In genomic region chr6:39556900-39557659, GRCm38 (mm10) we compare ENCODE assay signal across 7 mouse cellular contexts. TPM values are rescaled to one million over a fixed set of nuclear protein-coding genes. Genes with fewer than 3 reads are reported as not detected.
DNase-seq lines count a peak whose midpoint lies in the region; ATAC-seq and TF ChIP-seq lines count a peak whose summit lies in the region.

No protein-coding gene starts in this region.

- peak overlapping the region; percentile 96 for H3K9ac ChIP-seq in forebrain, embryonic 11.5 days (ENCODE audit: low read length)
- H3K9ac ChIP-seq in hindbrain, embryonic 11.5 days (ENCODE audit: low read depth, low read length) = peak overlapping the region; percentile 98
- peak overlapping the region; percentile 32; the same call in 1 of the 2 replicates for H3K9ac ChIP-seq in liver, embryonic 15.5 days

- peak; percentile 70 for ATAC-seq in forebrain, embryonic 11.5 days (replicated peaks; ENCODE audit: low FRiP score)
- ATAC-seq in hindbrain, embryonic 11.5 days (ENCODE audit: low FRiP score) = peak; percentile 75
- ATAC-seq in liver, embryonic 15.5 days (ENCODE audit: insufficient read depth) = peak; percentile 25; the same call in 1 of the 2 replicates

- no peak for TF ChIP-seq POLR2A in bone marrow, adult 2 months (IDR thresholded peaks at IDR 0.05; ENCODE audit: borderline replicate concordance, control insufficient read depth, low read depth, low read length)

- no peaks in the 10 kb centered on the region for H3K27me3 ChIP-seq in forebrain, embryonic 11.5 days (ENCODE audit: control insufficient read depth, insufficient read depth, low read length)
- H3K27me3 ChIP-seq in hindbrain, embryonic 11.5 days (ENCODE audit: control insufficient read depth, insufficient read depth, low read length) = no peaks in the 10 kb centered on the region
- H3K27me3 ChIP-seq in liver, embryonic 15.5 days = peaks cover 68% of the 10 kb centered on the region

- peak; percentile 42 for DNase-seq in right cerebral cortex, postnatal 4 days
- DNase-seq in right cerebral cortex, adult 2 months (ENCODE audit: low spot score in 2 of 2) = no peak
- peak; percentile 81 for DNase-seq in forebrain, embryonic 11.5 days (ENCODE audit: low spot score)
- DNase-seq in hindbrain, embryonic 11.5 days (ENCODE audit: low spot score) = peak; percentile 71
- peak; percentile 46 for DNase-seq in ovary, postnatal 14 days (ENCODE audit: low spot score)

- peak overlapping the region; percentile 25; the same call in 1 of the 2 replicates for H3K27ac ChIP-seq in bone marrow, adult 2 months (ENCODE audit: control insufficient read depth, insufficient read depth, low read depth, low read length, poor library complexity)
- H3K27ac ChIP-seq in forebrain, embryonic 11.5 days (ENCODE audit: low read depth, low read length) = peak overlapping the region; percentile 92
- H3K27ac ChIP-seq in hindbrain, embryonic 11.5 days (ENCODE audit: low read depth, low read length) = peak overlapping the region; percentile 98
- H3K27ac ChIP-seq in liver, embryonic 15.5 days (replicated peaks) = no peak overlapping the region

- H3K4me1 ChIP-seq in bone marrow, adult 2 months (ENCODE audit: control insufficient read depth, insufficient read depth, low read length) = no peaks in the 10 kb centered on the region; the same call in 1 of the 2 replicates
- H3K4me1 ChIP-seq in forebrain, embryonic 11.5 days (replicated peaks; ENCODE audit: control insufficient read depth, insufficient read depth, low read length) = peaks cover 17% of the 10 kb centered on the region
- H3K4me1 ChIP-seq in hindbrain, embryonic 11.5 days (replicated peaks; ENCODE audit: control insufficient read depth, insufficient read depth, low read length) = peaks cover 11% of the 10 kb centered on the region
- peaks cover 6% of the 10 kb centered on the region for H3K4me1 ChIP-seq in liver, embryonic 15.5 days (replicated peaks)

- H3K4me3 ChIP-seq in bone marrow, adult 2 months (replicated peaks; ENCODE audit: control insufficient read depth, low read depth, low read length) = peak overlapping the region; percentile 39
- H3K4me3 ChIP-seq in forebrain, embryonic 11.5 days (ENCODE audit: low read depth, low read length) = peak overlapping the region; percentile 87
- peak overlapping the region; percentile 90 for H3K4me3 ChIP-seq in hindbrain, embryonic 11.5 days (ENCODE audit: low read depth, low read length)
- peak overlapping the region; percentile 57 for H3K4me3 ChIP-seq in liver, embryonic 15.5 days (replicated peaks)

- TF ChIP-seq CTCF in bone marrow, adult 2 months (IDR thresholded peaks at IDR 0.05; ENCODE audit: control insufficient read depth, insufficient read depth, low read length) = no peak

- peak overlapping the region; percentile 79 for H3K4me2 ChIP-seq in forebrain, embryonic 11.5 days (ENCODE audit: low read depth, low read length, severe bottlenecking)
- H3K4me2 ChIP-seq in hindbrain, embryonic 11.5 days (replicated peaks; ENCODE audit: low read depth, low read length) = peak overlapping the region; percentile 75
- H3K4me2 ChIP-seq in liver, embryonic 15.5 days = peak overlapping the region; percentile 68

- no peaks in the 10 kb centered on the region for H3K36me3 ChIP-seq in forebrain, embryonic 11.5 days (ENCODE audit: control insufficient read depth, insufficient read depth, low read length)
- no peaks in the 10 kb centered on the region for H3K36me3 ChIP-seq in hindbrain, embryonic 11.5 days (ENCODE audit: control insufficient read depth, insufficient read depth, low read length)
- no peaks in the 10 kb centered on the region for H3K36me3 ChIP-seq in liver, embryonic 15.5 days (replicated peaks)

- H3K9me3 ChIP-seq in forebrain, embryonic 11.5 days (ENCODE audit: control insufficient read depth, low read length) = no peaks in the 10 kb centered on the region
- H3K9me3 ChIP-seq in hindbrain, embryonic 11.5 days (ENCODE audit: control insufficient read depth, low read length) = no peaks in the 10 kb centered on the region
- no peaks in the 10 kb centered on the region for H3K9me3 ChIP-seq in liver, embryonic 15.5 days (replicated peaks)

- WGBS in bone marrow, adult 2 months = under 1% methylated on average over 53 of the region's 54 CpGs
- WGBS in forebrain, embryonic 11.5 days = under 1% methylated on average over 42 of the region's 54 CpGs
- WGBS in hindbrain, embryonic 11.5 days = under 1% methylated on average over 36 of the region's 54 CpGs
- WGBS in liver, embryonic 15.5 days (ENCODE audit: insufficient replicate concordance) = 1% methylated on average over 53 of the region's 54 CpGs

RNA-seq across cellular contexts. Expression of gene Dennd2a, which starts 0.6 kb away (rescaled TPM):
- 1.3 and 1.9 TPM in 2 replicates for polyA plus RNA-seq in bone marrow, adult 2 months (2011; ENCODE audit: insufficient read depth, insufficient read length, low replicate concordance, missing spikeins)
- 42.0 and 42.5 TPM in 2 replicates for polyA plus RNA-seq in forebrain, embryonic 11.5 days (2014; fragmentation: Nextera tagmentation; extraction: Ambion mirVana)
- polyA plus RNA-seq in hindbrain, embryonic 11.5 days (2014; fragmentation: Nextera tagmentation; extraction: Ambion mirVana) = 38.1 and 38.8 TPM in 2 replicates
- 1.5 TPM in 2 replicates for polyA plus RNA-seq in liver, embryonic 15.5 days (2015; fragmentation: Nextera tagmentation; extraction: Ambion mirVana)

RNA-seq across cellular contexts. Expression of gene Adck2, which starts 16.6 kb away (rescaled TPM):
- 8.9 and 15.2 TPM in 2 replicates for polyA plus RNA-seq in bone marrow, adult 2 months (2011; ENCODE audit: insufficient read depth, insufficient read length, low replicate concordance, missing spikeins)
- 23.2 and 26.6 TPM in 2 replicates for polyA plus RNA-seq in forebrain, embryonic 11.5 days (2014; fragmentation: Nextera tagmentation; extraction: Ambion mirVana)
- 23.9 and 29.3 TPM in 2 replicates for polyA plus RNA-seq in hindbrain, embryonic 11.5 days (2014; fragmentation: Nextera tagmentation; extraction: Ambion mirVana)
- 9.7 and 10.9 TPM in 2 replicates for polyA plus RNA-seq in liver, embryonic 15.5 days (2015; fragmentation: Nextera tagmentation; extraction: Ambion mirVana)

RNA-seq across cellular contexts. Expression of gene Gm42420, which starts 28.5 kb away (rescaled TPM):
- polyA plus RNA-seq in bone marrow, adult 2 months (2011; ENCODE audit: insufficient read depth, insufficient read length, low replicate concordance, missing spikeins) = not detected in 2 replicates
- polyA plus RNA-seq in forebrain, embryonic 11.5 days (2014; fragmentation: Nextera tagmentation; extraction: Ambion mirVana) = 4.7 TPM in 1 of 2 replicates, not detected in the other
- 0.90 and 1.3 TPM in 2 replicates for polyA plus RNA-seq in hindbrain, embryonic 11.5 days (2014; fragmentation: Nextera tagmentation; extraction: Ambion mirVana)
- 2.5 and 2.7 TPM in 2 replicates for polyA plus RNA-seq in liver, embryonic 15.5 days (2015; fragmentation: Nextera tagmentation; extraction: Ambion mirVana)

RNA-seq across cellular contexts. Expression of gene Ndufb2, which starts 35.3 kb away (rescaled TPM):
- 34.0 and 66.7 TPM in 2 replicates for polyA plus RNA-seq in bone marrow, adult 2 months (2011; ENCODE audit: insufficient read depth, insufficient read length, low replicate concordance, missing spikeins)
- 217 and 222 TPM in 2 replicates for polyA plus RNA-seq in forebrain, embryonic 11.5 days (2014; fragmentation: Nextera tagmentation; extraction: Ambion mirVana)
- polyA plus RNA-seq in hindbrain, embryonic 11.5 days (2014; fragmentation: Nextera tagmentation; extraction: Ambion mirVana) = 268 and 291 TPM in 2 replicates
- 172 and 203 TPM in 2 replicates for polyA plus RNA-seq in liver, embryonic 15.5 days (2015; fragmentation: Nextera tagmentation; extraction: Ambion mirVana)

Comparison
In these comparisons a context has a peak if more than half of its experiments do, and no peak if none do; other contexts are left out.
1. DNase-seq: peak in right cerebral cortex, postnatal 4 days (single experiment), forebrain, embryonic 11.5 days (single experiment), hindbrain, embryonic 11.5 days (single experiment) and ovary, postnatal 14 days (single experiment); none in right cerebral cortex, adult 2 months (0 of 2).
2. H3K4me3 ChIP-seq: peak in every context shown above with its lines; median percentile 90 in hindbrain, embryonic 11.5 days; 87 in forebrain, embryonic 11.5 days; 57 in liver, embryonic 15.5 days; 39 in bone marrow, adult 2 months.
3. ATAC-seq: peak in every context shown above with its lines; median percentile 75 in hindbrain, embryonic 11.5 days; 70 in forebrain, embryonic 11.5 days; 25 in liver, embryonic 15.5 days.
4. H3K9ac ChIP-seq: peak in every context shown above with its lines; median percentile 98 in hindbrain, embryonic 11.5 days; 96 in forebrain, embryonic 11.5 days; 32 in liver, embryonic 15.5 days.
5. RNA of gene Dennd2a, which starts 0.6 kb away (polyA plus RNA-seq): 42.0 to 42.5 TPM in forebrain, embryonic 11.5 days and 38.1 to 38.8 TPM in hindbrain, embryonic 11.5 days; 1.5 TPM in liver, embryonic 15.5 days and 1.3 to 1.9 TPM in bone marrow, adult 2 months; every median in the first group is over 10 times any median in the second.
6. Peak in every context shown above with its lines, with median percentiles within 50 percentile points of each other: H3K4me2 ChIP-seq.